Comparison of ENCODE assay signal across 9 mouse cellular contexts in the genomic region with DNA sequence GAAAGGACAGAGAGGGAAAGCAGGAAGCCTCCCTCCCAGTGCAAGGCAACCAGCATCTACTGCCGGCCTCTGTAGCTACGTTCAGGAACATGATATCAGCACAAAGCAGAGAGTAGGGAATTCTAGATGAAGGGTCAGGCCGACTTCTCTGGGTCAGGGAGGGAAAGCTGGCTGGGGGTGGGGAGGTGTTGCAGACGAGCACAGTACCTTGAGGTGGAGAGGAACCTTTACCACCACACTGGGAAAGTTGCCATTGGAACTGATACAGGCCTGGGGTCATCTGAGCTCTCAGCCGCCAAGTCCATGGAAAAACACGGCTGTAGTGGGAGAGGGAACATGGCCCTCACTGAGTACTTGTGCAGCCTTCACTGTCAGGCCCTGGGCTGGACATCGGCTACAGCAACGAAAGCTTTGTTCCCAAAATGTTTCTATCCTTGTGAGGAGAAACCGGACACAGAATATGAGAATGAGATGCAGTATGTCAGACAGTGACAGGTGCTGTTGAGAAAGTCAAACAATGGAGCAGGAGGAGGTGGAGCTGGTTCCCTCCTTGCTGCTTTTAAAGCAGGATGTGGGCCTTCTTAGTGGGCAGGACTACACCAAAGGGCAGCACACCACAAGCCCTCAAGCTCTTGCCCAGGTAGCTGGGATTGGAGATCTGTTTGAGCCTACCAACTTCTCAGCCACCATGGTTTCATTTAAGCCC. TPM values are rescaled to one million over a fixed set of nuclear protein-coding genes. Genes with fewer than 3 reads are reported as not detected.
DNase-seq lines count a peak whose midpoint lies in the region; ATAC-seq lines count a peak whose summit lies in the region.
"Had no signal": no experiment of that assay in that cellular context is flagged by ENCODE, and none has a peak within 500 bp of the region (broad histone marks: within the 10 kb centered on the region; RNA-seq: fewer than 3 reads in every experiment).

No protein-coding gene starts in this region.

- ATAC-seq in midbrain, embryonic 14.5 days (ENCODE audit: low FRiP score, low TSS enrichment): no peak

- no peaks in the 10 kb centered on the region for H3K27me3 ChIP-seq in heart, embryonic 10.5 days (ENCODE audit: insufficient read depth, poor library complexity, severe bottlenecking)
- H3K27me3 ChIP-seq in limb, embryonic 10.5 days (ENCODE audit: low read depth, poor library complexity, severe bottlenecking): no peaks in the 10 kb centered on the region
- no peaks in the 10 kb centered on the region for H3K27me3 ChIP-seq in midbrain, embryonic 14.5 days (ENCODE audit: control insufficient read depth, insufficient read depth, low read length)

- H3K9ac ChIP-seq in midbrain, embryonic 14.5 days (replicated peaks; ENCODE audit: low read length): no peak overlapping the region

- peak overlapping the region; percentile 71 for H3K27ac ChIP-seq in heart, embryonic 10.5 days
- H3K27ac ChIP-seq in limb, embryonic 10.5 days: peak overlapping the region; percentile 61; the same call in 1 of the 2 replicates
- no peak overlapping the region for H3K27ac ChIP-seq in midbrain, embryonic 14.5 days (replicated peaks; ENCODE audit: low read depth, low read length)
- H3K27ac ChIP-seq: macrophage had no signal

- no peaks in the 10 kb centered on the region for H3K9me3 ChIP-seq in heart, embryonic 10.5 days
- H3K9me3 ChIP-seq in limb, embryonic 10.5 days (replicated peaks): no peaks in the 10 kb centered on the region
- no peaks in the 10 kb centered on the region for H3K9me3 ChIP-seq in midbrain, embryonic 14.5 days (ENCODE audit: control insufficient read depth, low read length)

- 54% methylated on average over 9 of the region's 9 CpGs for WGBS in heart, embryonic 10.5 days
- WGBS in limb, embryonic 10.5 days: 83% methylated on average over 9 of the region's 9 CpGs
- WGBS in midbrain, embryonic 14.5 days: 87% methylated on average over 9 of the region's 9 CpGs

- no peaks in the 10 kb centered on the region for H3K36me3 ChIP-seq in heart, embryonic 10.5 days
- H3K36me3 ChIP-seq in limb, embryonic 10.5 days: 0 out of 2 replicates have a peak, but pooled peaks cover 4% of the 10 kb centered on the region
- no peaks in the 10 kb centered on the region for H3K36me3 ChIP-seq in midbrain, embryonic 14.5 days (ENCODE audit: control insufficient read depth, insufficient read depth, low read length)

- peaks cover 80% of the 10 kb centered on the region for H3K4me1 ChIP-seq in heart, embryonic 10.5 days
- peaks cover 54% of the 10 kb centered on the region for H3K4me1 ChIP-seq in limb, embryonic 10.5 days
- peaks cover 19% of the 10 kb centered on the region for H3K4me1 ChIP-seq in midbrain, embryonic 14.5 days (ENCODE audit: control insufficient read depth, insufficient read depth, low read length)

- no peak overlapping the region for H3K4me3 ChIP-seq in heart, embryonic 10.5 days
- H3K4me3 ChIP-seq in limb, embryonic 10.5 days: peak overlapping the region; percentile 17; the same call in 1 of the 2 replicates
- H3K4me3 ChIP-seq in midbrain, embryonic 14.5 days (replicated peaks; ENCODE audit: low read depth, low read length): no peak overlapping the region

- H3K4me2 ChIP-seq in midbrain, embryonic 14.5 days (ENCODE audit: low read length): no peak overlapping the region

- DNase-seq in ovary, postnatal 36 days (ENCODE audit: low spot score): peak; percentile 63
- no peak for DNase-seq in ovary, postnatal 14 days (ENCODE audit: low spot score)
- no peak for DNase-seq in heart, embryonic 10.5 days (ENCODE audit: low spot score)
- DNase-seq in limb, embryonic 10.5 days (ENCODE audit: low spot score): no peak
- DNase-seq in testis, postnatal 10 days (ENCODE audit: low spot score): peak; percentile 59
- no peak for DNase-seq in midbrain, embryonic 14.5 days
- no peak for DNase-seq in spleen, postnatal 10 days (ENCODE audit: low spot score in 2 of 2)
- no peak for DNase-seq in frontal cortex, postnatal 25 days (ENCODE audit: low spot score in 2 of 2)

RNA-seq across cellular contexts. Expression of a gene that starts 37.4 kb away (rescaled TPM):
- 16.6 and 18.0 TPM in 2 replicates for polyA plus RNA-seq in heart, embryonic 10.5 days (2016; fragmentation: Nextera tagmentation; extraction: Ambion mirVana)
- polyA plus RNA-seq in limb, embryonic 10.5 days (2016; fragmentation: Nextera tagmentation; extraction: Ambion mirVana): 23.9 and 25.2 TPM in 2 replicates
- 22.8 and 25.5 TPM in 2 replicates for polyA plus RNA-seq in midbrain, embryonic 14.5 days (2014; fragmentation: Nextera tagmentation; extraction: Ambion mirVana)

RNA-seq across cellular contexts. Expression of a gene that starts 49.2 kb away (rescaled TPM):
- 1.1 TPM in 1 of 2 replicates, not detected in the other for polyA plus RNA-seq in heart, embryonic 10.5 days (2016; fragmentation: Nextera tagmentation; extraction: Ambion mirVana)
- not detected in 2 replicates for polyA plus RNA-seq in limb, embryonic 10.5 days (2016; fragmentation: Nextera tagmentation; extraction: Ambion mirVana)
- polyA plus RNA-seq in midbrain, embryonic 14.5 days (2014; fragmentation: Nextera tagmentation; extraction: Ambion mirVana): not detected in 2 replicates
- polyA plus RNA-seq: macrophage had no signal

RNA-seq across cellular contexts. Expression of a gene that starts 50.5 kb away (rescaled TPM):
- polyA plus RNA-seq in heart, embryonic 10.5 days (2016; fragmentation: Nextera tagmentation; extraction: Ambion mirVana): 411 and 428 TPM in 2 replicates
- 562 and 618 TPM in 2 replicates for polyA plus RNA-seq in limb, embryonic 10.5 days (2016; fragmentation: Nextera tagmentation; extraction: Ambion mirVana)
- 289 and 325 TPM in 2 replicates for polyA plus RNA-seq in midbrain, embryonic 14.5 days (2014; fragmentation: Nextera tagmentation; extraction: Ambion mirVana)

Comparison
In these comparisons a context has a peak if more than half of its experiments do, and no peak if none do; other contexts are left out.
1. DNase-seq: peak in ovary, postnatal 36 days (single experiment) and testis, postnatal 10 days (single experiment); none in ovary, postnatal 14 days (single experiment), heart, embryonic 10.5 days (single experiment), limb, embryonic 10.5 days (single experiment), midbrain, embryonic 14.5 days (single experiment), spleen, postnatal 10 days (0 of 2) and frontal cortex, postnatal 25 days (0 of 2).